Mouse (Mus musculus) A20 (cell line): ENCODE results near the gene Lrp6.

ENCODE experiments used
- DNase-seq: peaks from one replicate; pipeline ENCODE4 v3.0.0-alpha.2; 2011; ENCODE audit warnings: low read depth, low spot score

Lrp6 gene

GRCm38 (mm10) chr6:134436955-134437354 is 129.8 kb downstream of the Lrp6 start:
- DNase-seq: no peak

- DNase-seq: no peak
Observed at GRCm38 (mm10) chr6:134434866-134435390, 131.8 kb downstream of the Lrp6 start.

- no peak for DNase-seq
Observed at GRCm38 (mm10) chr6:134434044-134434443, 132.7 kb downstream of the Lrp6 start.

GRCm38 (mm10) chr6:134433281-134433680 is 133.5 kb downstream of the Lrp6 start:
- DNase-seq: peak; percentile 14

GRCm38 (mm10) chr6:134431583-134431982 is 135.2 kb downstream of the Lrp6 start:
- no peak for DNase-seq

GRCm38 (mm10) chr6:134430161-134430799 is 136.5 kb downstream of the Lrp6 start:
- no peak for DNase-seq

- DNase-seq: no peak
Observed at GRCm38 (mm10) chr6:134428455-134428854, 138.3 kb downstream of the Lrp6 start.

GRCm38 (mm10) chr6:134427165-134427564 is 139.6 kb downstream of the Lrp6 start:
- DNase-seq: no peak

- DNase-seq: peak; percentile 41
Observed at GRCm38 (mm10) chr6:134425216-134425717, 141.5 kb downstream of the Lrp6 start.

- DNase-seq: no peak
Observed at GRCm38 (mm10) chr6:134421921-134422320, 144.8 kb downstream of the Lrp6 start.

- DNase-seq: no peak
Observed at GRCm38 (mm10) chr6:134420375-134420774, 146.4 kb downstream of the Lrp6 start.

- no peak for DNase-seq
Observed at GRCm38 (mm10) chr6:134417886-134418285, 148.9 kb downstream of the Lrp6 start.

- no peak for DNase-seq
Observed at GRCm38 (mm10) chr6:134416556-134417105, 150.1 kb downstream of the Lrp6 start.

GRCm38 (mm10) chr6:134414532-134414883 is 152.3 kb downstream of the Lrp6 start:
- DNase-seq: no peak

GRCm38 (mm10) chr6:134413706-134414531 is 152.8 kb downstream of the Lrp6 start:
- DNase-seq: peak; percentile 86

- no peak for DNase-seq
Observed at GRCm38 (mm10) chr6:134407226-134407625, 159.5 kb downstream of the Lrp6 start.

GRCm38 (mm10) chr6:134403684-134404070 is 163.1 kb downstream of the Lrp6 start:
- DNase-seq: no peak

- DNase-seq: peak; percentile 66
Observed at GRCm38 (mm10) chr6:134402914-134403683, 163.7 kb downstream of the Lrp6 start.
